Mouse (Mus musculus) adrenal gland, postnatal 4 days (tissue): ENCODE data around the gene Slc15a2. TPM values are rescaled to one million over a fixed set of nuclear protein-coding genes. Genes with fewer than 3 reads are reported as not detected.

Source experiments
- DNase-seq, 2 experiments: peaks; one replicate each; pipeline ENCODE4 v3.0.0; 2021 to 2022; ENCODE audit warnings: low spot score in 2 of 2, mixed read lengths in 2 of 2
- total RNA-seq, 2 experiments: library from RNA; stranded (reverse); gene quantifications; 2 replicates each; pipeline ENCODE4 v1.2.3; 2021

Slc15a2 gene
- total RNA-seq, 2 experiments from 2014 or later, result 7.7 to 10.1 TPM

- DNase-seq, result no peak
Observed at GRCm38 (mm10) chr16:36770191-36770771, 14.5 kb downstream of the Slc15a2 start.

DNA sequence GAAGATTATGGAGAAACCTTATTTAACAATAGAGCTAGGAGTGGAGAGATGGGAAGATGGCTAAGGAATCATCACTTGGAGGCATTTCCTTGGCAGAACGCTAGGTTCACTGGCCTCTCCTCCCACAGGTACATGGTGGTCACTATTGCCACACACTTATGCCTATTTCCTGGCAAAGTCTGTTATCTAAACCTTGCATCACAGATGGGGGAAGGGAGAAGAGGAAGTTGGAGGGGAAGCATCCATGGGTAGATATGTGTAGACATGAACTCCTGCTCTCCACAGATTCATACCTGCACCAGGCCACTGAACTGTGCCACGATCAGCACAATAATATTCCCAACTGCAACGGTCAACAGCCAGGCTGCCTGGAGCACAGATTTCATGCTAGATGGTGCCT lies 32.8 kb downstream of the Slc15a2 start:
- no peak for DNase-seq

DNA sequence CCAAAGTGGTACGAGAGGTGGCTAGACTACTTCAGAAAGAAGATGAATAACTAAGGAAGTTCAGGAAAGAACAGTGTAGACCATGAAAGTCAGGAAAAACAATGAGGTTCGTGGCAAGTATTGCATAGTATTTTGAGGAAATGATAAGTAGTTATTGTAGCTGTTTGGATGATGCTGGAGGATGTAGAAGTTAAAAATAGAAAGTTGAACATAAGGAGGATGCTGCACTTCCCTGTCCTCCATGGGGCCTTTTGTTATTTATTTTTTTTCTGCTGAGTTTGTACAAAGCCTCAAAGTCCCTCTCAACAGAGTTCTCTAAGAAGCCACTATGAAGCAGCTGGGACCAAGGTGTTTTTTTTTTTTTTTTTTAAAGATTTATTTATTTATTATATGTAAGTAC lies 37.0 kb downstream of the Slc15a2 start:
- no peak for DNase-seq

DNA sequence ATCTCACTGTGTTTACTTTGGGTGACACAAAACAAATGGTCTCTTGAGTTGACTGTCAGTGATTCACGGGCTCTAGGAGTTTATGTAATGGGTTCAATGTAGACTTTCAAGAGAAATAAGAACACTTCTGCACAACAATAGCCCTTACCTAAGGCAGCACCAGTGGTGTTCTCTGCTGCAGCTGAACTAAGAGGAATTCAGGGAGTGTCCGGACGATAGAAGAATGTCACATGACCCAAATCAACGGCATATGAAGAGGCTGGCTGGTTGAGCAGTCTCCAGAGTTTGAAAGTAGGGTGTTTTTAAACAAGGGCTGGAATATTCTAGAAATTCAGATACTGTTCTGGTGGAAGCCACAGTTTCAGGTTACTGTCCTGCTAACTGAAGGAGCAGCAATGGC lies 37.7 kb downstream of the Slc15a2 start:
- no peak for DNase-seq

- no peak for DNase-seq
Observed at GRCm38 (mm10) chr16:36743580-36743979, 41.2 kb downstream of the Slc15a2 start.

DNA sequence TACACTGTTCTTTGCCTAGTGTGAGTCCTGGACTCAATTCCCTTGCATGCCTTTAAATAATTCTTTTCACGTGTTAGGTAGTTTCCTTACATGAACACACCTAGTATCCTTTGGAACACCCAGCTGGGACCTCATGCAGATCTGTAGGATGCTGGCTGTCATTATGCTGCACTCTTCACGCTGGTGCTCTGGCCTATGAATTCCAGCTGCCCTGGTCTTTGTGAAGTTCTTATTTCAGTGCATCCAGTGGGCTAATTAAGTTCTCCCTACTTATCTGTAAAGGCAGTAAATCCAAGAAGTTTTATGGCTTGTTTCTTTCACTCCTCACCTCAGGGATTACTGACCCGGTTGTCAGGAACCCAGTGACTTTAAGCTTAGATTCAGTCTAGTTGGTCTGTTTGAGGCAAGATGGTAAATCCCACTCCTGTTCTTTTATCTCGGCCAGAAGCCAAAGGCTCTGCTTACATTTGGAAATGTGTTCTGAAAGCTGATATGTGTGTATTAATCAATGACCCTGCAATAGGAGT lies 45.3 kb downstream of the Slc15a2 start:
- no peak for DNase-seq

- DNase-seq, result no peak
Observed at GRCm38 (mm10) chr16:36735421-36735820, 49.3 kb downstream of the Slc15a2 start.

GRCm38 (mm10) chr16:36733827-36734226 lies 50.9 kb downstream of the Slc15a2 start:
- DNase-seq, result no peak

GRCm38 (mm10) chr16:36732572-36732971 lies 52.2 kb downstream of the Slc15a2 start:
- DNase-seq, result no peak

GRCm38 (mm10) chr16:36728959-36729358 lies 55.8 kb downstream of the Slc15a2 start:
- no peak for DNase-seq

DNA sequence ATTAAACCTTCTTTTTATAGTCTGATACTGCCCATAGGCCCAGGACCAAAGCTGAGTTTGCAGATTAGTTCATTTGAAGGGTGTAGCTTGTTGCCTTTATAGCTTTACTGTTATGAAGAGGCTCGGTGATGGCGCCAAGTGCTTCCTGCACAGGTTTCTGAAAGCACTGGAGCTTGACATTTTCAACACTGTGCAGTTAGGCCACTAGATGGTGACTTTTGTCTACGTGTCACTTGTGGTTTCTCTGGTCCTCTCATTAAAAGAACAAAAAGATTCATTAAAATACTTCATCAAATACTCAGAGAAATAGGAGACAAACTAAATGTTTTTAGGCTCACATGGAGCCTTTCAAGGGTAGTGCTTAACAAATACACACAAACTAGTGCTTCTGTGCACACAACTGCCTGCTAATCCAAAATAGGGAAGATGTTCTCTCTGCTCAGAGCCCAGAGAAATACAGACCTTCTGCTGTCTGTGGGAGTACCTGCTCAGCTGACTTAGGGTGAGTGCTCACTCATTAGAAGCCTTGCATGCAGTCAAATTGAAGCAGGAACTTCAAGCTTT lies 60.8 kb downstream of the Slc15a2 start:
- DNase-seq, result no peak

DNA sequence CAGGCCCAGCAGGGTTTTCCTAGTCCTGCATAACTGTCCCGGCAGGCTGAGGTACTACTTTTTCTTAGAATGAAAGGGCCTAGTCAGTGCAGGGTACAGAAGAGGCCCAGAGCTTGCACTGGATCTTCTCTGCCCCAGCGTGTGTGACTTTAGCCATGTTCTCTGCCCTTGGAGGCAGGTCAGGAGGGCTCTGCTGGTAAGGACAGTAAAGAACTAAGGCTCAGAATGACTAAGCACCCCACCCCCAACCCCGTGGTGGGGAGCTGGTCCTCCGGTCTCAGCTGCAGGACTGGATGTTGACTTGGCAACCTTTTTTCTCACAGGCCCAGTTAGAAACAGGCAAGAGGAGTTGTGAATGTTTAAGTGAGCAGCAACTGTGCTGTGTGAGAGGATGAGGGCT lies 62.0 kb downstream of the Slc15a2 start:
- no peak for DNase-seq

DNA sequence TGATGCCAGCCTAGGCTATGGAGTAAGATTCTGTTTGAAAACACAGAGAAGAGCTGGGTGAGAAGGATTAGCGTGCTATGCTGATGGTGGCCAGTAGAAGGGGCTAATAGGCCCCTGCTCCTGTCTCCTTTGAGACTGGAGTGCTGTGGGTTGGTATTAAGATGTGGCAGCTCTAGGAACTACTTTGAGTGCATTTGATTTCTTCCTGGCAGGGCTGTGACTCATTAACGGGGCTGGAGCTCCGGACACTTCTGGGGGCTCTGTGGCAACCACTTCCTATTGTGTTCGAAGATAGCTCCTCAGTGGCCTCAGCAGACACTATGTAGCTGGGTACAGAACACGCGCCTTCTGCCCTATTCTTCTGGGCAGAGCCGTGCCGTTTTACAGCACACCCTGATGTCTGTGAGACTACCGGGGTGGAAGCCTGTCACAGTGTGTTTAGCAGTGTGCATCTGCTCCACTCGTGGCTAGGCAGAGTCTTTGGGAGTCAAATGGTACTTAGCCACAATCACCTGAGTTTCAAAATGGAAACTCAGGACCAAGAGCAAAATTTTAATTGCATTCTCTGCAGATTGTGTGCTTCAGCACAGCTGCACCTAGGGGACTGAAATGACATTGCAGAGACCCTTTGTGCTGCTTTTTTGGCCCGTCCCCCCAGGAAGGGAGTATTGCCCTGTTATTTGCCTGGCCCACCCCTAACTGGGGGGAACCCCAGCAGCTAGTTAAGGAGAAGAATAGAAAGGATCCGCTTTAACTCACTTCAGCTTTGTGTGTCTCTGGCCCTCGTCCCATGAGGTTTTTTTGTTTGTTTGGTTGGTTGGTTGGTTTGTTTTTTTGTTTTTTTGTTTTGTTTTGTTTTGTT lies 64.3 kb downstream of the Slc15a2 start:
- no peak for DNase-seq

GRCm38 (mm10) chr16:36718637-36719036 lies 66.1 kb downstream of the Slc15a2 start:
- no peak for DNase-seq

DNA sequence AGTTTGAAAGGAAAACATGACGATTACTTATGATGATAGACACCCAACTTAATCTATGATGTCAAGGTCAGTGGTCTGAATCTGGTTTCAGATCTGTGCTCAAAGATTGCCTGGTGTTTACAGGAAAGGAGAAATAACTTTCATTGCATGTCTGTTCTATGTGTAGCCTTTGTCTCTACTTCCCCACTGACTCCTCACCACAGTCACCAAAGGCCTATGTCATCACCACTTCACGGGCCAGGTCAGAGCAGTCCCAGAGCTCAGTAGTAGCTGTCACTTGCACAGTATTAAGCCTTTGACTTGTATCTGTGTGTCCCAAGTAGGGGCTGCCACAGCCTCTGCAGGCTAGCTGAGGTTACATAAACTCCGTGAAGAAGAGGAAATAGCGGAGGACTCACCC lies 67.3 kb downstream of the Slc15a2 start:
- no peak for DNase-seq

DNA sequence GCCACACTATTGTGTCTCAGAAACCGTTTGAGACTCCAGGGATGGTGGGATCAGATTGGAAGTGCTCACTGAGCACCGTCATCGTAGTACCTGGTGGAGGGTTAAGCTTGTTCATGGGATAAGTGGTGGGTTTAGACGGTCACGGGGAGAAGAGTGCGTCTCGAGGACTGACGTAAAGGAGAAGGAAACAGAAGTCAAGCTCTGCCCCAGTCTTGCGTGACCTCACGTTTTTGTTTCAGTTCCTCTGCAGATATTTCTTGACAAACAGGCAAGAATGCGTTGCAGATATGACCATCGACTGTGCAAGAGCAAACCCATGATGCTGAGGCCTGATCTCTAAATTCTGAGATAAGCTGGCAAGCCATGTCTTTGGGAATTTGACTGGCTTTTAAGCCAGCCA lies 73.0 kb downstream of the Slc15a2 start:
- DNase-seq, result no peak

GRCm38 (mm10) chr16:36710794-36711193 lies 74.0 kb downstream of the Slc15a2 start:
- DNase-seq, result no peak

DNA sequence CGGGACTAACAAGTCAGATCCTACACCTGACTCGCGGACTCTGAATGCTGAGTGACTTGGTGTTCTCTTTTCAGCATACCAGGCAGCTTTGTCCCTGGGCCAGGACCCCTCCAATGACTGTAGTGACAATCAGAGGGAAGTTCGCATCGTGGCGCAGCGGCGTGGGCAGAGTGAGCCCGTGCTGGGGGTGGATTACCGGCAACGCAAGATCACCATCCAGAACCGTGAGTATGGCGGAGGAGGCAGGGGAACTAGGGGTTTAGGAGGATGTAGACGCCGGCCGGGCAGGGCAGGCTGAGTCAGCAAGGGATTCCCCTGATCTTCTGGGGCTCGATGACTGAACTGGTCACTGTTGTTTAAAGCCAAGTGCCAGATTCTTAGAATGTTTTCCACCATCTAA lies 75.4 kb downstream of the Slc15a2 start:
- no peak for DNase-seq

DNA sequence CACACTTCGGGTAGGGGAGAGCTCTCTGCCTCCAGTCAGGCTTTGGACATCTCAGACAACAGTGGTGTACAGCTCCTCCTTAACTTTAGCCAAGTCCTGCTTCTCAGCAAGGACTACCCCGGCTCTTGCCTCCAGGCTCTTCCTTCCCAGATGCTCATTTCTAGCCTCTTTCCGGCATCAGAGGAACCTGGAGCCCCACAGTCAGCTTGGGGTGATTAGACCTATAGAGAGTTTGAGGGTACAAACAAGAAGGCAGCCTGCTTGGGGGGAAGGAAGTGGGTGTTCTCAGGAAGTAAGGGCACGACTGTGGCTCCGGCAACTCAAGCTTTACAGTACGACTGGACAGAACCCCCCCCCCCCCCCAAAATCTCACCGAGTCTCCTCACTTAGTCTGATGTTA lies 76.0 kb downstream of the Slc15a2 start:
- no peak for DNase-seq

DNA sequence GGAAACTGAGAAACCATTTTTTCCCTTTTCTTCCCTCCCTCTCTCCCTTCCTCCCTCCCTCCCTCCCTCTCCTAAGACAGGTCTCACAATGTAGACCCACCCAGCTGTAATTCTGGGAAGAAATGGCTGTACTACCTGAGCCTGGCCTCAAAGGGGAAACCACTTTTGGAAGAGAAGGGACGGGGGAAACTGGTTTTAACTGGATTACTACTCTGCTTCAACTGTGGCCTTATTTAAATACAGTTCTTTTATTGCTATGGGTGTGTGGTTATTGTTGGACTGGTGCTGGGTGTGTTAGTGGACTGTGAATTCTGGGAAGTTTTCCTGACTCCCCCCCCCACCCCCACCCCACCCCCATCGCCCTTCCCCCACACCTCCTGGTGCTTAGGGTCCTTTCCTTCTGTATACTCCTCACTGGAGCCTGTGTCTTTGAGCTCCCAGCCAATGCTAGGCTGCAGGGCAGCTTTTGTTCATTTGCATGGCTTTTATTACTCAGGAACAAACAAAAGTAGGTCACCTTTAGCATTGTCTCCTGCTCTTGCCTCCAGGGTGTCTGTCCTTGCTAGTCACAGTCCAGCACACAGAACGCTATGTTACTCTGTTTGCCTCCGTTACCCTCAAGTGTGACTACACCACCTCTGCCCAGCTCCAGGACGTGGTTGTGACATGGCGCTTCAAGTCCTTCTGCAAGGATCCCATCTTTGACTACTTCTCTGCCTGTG lies 76.9 kb downstream of the Slc15a2 start:
- no peak for DNase-seq

DNA sequence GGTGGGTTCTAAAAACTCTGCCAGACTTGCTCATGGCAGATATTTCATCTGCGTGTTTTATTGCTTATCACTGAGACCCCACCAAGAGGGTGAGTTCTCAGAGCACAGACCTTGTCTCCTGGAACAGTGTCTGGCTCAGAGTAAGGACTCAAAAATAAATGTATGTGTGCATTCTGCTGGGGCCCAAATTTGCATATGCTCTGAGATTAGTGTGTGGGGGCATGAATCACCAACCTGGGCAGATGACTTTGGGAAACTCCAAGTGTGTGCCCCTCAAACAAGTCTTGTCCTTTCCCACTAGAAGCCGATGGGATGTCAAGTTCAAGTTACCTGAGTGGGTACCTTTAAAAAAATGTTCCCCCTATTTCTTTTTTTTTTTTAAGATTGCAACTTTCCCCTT lies 84.3 kb downstream of the Slc15a2 start:
- DNase-seq, result no peak
